Mouse (Mus musculus) heart, adult 8-10 months (tissue): Measurements from ENCODE around the gene Fam110a. TPM values are rescaled to one million over a fixed set of nuclear protein-coding genes. Genes with fewer than 3 reads are reported as not detected.

Experiments used
- DNase-seq: peaks from one replicate; pipeline ENCODE4 v3.0.0; 2022; ENCODE audit warnings: low spot score
- total RNA-seq, 4 experiments: library from RNA; stranded (reverse); gene quantifications; 2 replicates each; pipeline ENCODE4 v1.2.4; 2022

Gene Fam110a
- total RNA-seq, 4 experiments from 2014 or later: 2.8 to 5.0 (median 4.3) TPM

GRCm38 (mm10) chr2:151970191-151971172 lies 9.5 kb downstream of the Fam110a start:
- peak; percentile 92 for DNase-seq

- peak; percentile 29 for DNase-seq
Observed at GRCm38 (mm10) chr2:151969396-151969795, 10.6 kb downstream of the Fam110a start.

GRCm38 (mm10) chr2:151968986-151969385 lies 11.0 kb downstream of the Fam110a start:
- DNase-seq: no peak

- DNase-seq: peak; percentile 29
Observed at GRCm38 (mm10) chr2:151968451-151968850, 11.6 kb downstream of the Fam110a start.

- no peak for DNase-seq
Observed at GRCm38 (mm10) chr2:151967792-151968191, 12.2 kb downstream of the Fam110a start.

GRCm38 (mm10) chr2:151967176-151967750 lies 12.8 kb downstream of the Fam110a start:
- DNase-seq: no peak

GRCm38 (mm10) chr2:151964052-151964451 lies 16.0 kb downstream of the Fam110a start:
- no peak for DNase-seq

GRCm38 (mm10) chr2:151963319-151963718 lies 16.7 kb downstream of the Fam110a start:
- no peak for DNase-seq

GRCm38 (mm10) chr2:151962474-151962873 lies 17.5 kb downstream of the Fam110a start:
- peak; percentile 53 for DNase-seq

GRCm38 (mm10) chr2:151961284-151962196 lies 18.5 kb downstream of the Fam110a start:
- no peak for DNase-seq

GRCm38 (mm10) chr2:151959274-151959673 lies 20.7 kb downstream of the Fam110a start:
- DNase-seq: peak; percentile 64

GRCm38 (mm10) chr2:151956500-151957137 lies 23.4 kb downstream of the Fam110a start:
- no peak for DNase-seq

- no peak for DNase-seq
Observed at GRCm38 (mm10) chr2:151953665-151954064, 26.4 kb downstream of the Fam110a start.

- no peak for DNase-seq
Observed at GRCm38 (mm10) chr2:151949082-151949774, 30.8 kb downstream of the Fam110a start.

- peak; percentile 27 for DNase-seq
Observed at GRCm38 (mm10) chr2:151948311-151948710, 31.7 kb downstream of the Fam110a start.

- DNase-seq: no peak
Observed at GRCm38 (mm10) chr2:151947617-151948016, 32.4 kb downstream of the Fam110a start.

- no peak for DNase-seq
Observed at GRCm38 (mm10) chr2:151944106-151944505, 35.9 kb downstream of the Fam110a start.

- peak; percentile 60 for DNase-seq
Observed at GRCm38 (mm10) chr2:151941269-151941668, 38.8 kb downstream of the Fam110a start.

- DNase-seq: no peak
Observed at GRCm38 (mm10) chr2:151939651-151940420, 40.2 kb downstream of the Fam110a start.

- DNase-seq: peak; percentile 73
Observed at GRCm38 (mm10) chr2:151938780-151939200, 41.2 kb downstream of the Fam110a start.
